Mouse (Mus musculus): ENCODE results near the gene Aff2. TPM values are rescaled to one million over a fixed set of nuclear protein-coding genes. Genes with fewer than 3 reads are reported as not detected.

The Aff2 gene
- polyA plus RNA-seq, 1 experiment: 0.11 TPM

DNA sequence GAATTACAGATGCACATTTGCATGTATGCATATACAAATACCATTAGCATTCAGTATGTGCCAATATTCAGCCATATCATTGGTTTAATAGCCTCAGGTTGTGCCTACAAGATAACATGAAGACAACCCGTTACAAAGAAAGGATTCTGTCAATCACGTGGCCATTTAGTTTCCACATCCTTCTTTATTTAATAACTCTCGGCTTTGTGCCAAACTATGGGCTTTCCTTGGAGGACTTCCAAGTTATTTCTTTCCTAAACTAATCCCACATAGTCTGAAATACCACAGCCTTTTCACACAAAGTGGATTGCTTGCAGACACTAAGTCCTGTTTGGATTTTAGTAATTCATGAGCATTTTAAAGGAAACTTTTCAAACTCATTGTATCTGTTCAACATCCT lies 142.0 kb downstream of the Aff2 start:
- H3K27me3 ChIP-seq (ENCODE audit: control insufficient read depth, insufficient read depth, low read length): no peaks in the 10 kb centered on the region
- H3K36me3 ChIP-seq (ENCODE audit: control insufficient read depth, insufficient read depth, low read length): no peaks in the 10 kb centered on the region
- TF ChIP-seq CTCF (IDR thresholded peaks at IDR 0.05; ENCODE audit: borderline replicate concordance, control insufficient read depth, extremely low read depth, insufficient read depth, low read length, poor library complexity) (no peak), POLR2A (IDR thresholded peaks at IDR 0.05; ENCODE audit: control insufficient read depth, extremely low read depth, insufficient read depth, low read length, poor library complexity) (no peak)
- no peak overlapping the region for H3K27ac ChIP-seq (ENCODE audit: control insufficient read depth, insufficient read depth, low read length)
- no peak overlapping the region for H3K4me3 ChIP-seq (ENCODE audit: control insufficient read depth, insufficient read depth, low read length)
- no peaks in the 10 kb centered on the region for H3K4me1 ChIP-seq (replicated peaks; ENCODE audit: control insufficient read depth, insufficient read depth, low read length)
- DNase-seq: no peak
- WGBS: 77% methylated on average over 3 of the region's 3 CpGs

DNA sequence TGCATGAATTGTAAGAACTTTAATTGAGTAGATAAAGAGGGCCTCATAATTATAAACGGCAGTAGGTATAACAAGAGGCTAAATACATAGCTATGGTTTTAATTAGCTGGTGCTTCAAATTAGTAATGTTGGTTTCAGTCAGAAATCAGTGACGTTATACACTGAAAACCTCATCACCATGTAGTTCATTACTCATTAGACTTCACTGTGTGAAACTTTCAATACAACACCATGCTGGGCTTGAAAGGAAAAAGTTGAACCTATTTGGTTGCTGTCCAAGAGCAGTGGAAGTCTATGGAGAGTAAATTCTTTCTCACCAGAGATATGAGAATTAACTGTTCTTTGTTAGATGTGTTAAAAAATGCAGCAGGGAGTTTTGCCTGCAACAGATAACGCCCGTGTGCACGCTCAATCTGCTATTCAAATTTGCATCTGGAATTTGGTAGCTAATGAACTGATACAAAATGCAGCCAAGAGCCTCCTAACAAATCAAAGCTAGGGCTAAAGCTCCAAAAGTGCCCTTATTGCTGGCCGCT lies 158.0 kb downstream of the Aff2 start:
- TF ChIP-seq CTCF (IDR thresholded peaks at IDR 0.05; ENCODE audit: borderline replicate concordance, control insufficient read depth, extremely low read depth, insufficient read depth, low read length, poor library complexity): no peak
- no peak for TF ChIP-seq POLR2A (IDR thresholded peaks at IDR 0.05; ENCODE audit: control insufficient read depth, extremely low read depth, insufficient read depth, low read length, poor library complexity)
- DNase-seq: no peak
- Histone ChIP-seq H3K4me1 (replicated peaks; ENCODE audit: control insufficient read depth, insufficient read depth, low read length) (no peaks in the 10 kb centered on the region), H3K27me3 (ENCODE audit: control insufficient read depth, insufficient read depth, low read length) (no peaks in the 10 kb centered on the region), H3K4me3 (ENCODE audit: control insufficient read depth, insufficient read depth, low read length) (no peak overlapping the region), H3K27ac (ENCODE audit: control insufficient read depth, insufficient read depth, low read length) (no peak overlapping the region), H3K36me3 (ENCODE audit: control insufficient read depth, insufficient read depth, low read length) (no peaks in the 10 kb centered on the region)
- WGBS: 92% methylated on average over 6 of the region's 6 CpGs

DNA sequence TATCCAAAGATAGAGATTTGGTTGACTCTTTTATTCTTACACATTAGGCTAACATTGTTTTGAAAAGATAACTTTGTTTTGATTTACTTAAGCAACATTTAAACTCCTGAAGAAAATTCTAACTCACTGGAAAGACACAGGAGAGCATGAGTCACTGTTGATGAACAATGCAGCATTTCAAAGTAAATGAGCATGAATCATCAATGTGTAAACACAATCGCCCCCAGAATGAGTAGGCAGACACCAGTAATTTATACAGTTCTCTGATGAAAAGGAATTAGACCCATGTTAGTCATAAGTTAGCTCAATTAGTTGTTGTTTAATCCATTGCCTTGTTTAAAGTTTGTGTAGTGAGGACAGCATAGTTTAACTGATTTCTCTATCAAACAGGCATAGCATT lies 180.7 kb downstream of the Aff2 start:
- 35% methylated on average over 1 of the region's 1 CpGs for WGBS
- DNase-seq: no peak
- Histone ChIP-seq H3K4me3 (ENCODE audit: control insufficient read depth, insufficient read depth, low read length) (no peak overlapping the region), H3K36me3 (ENCODE audit: control insufficient read depth, insufficient read depth, low read length) (no peaks in the 10 kb centered on the region), H3K27me3 (ENCODE audit: control insufficient read depth, insufficient read depth, low read length) (no peaks in the 10 kb centered on the region), H3K4me1 (replicated peaks; ENCODE audit: control insufficient read depth, insufficient read depth, low read length) (no peaks in the 10 kb centered on the region), H3K27ac (ENCODE audit: control insufficient read depth, insufficient read depth, low read length) (no peak overlapping the region)
- no peak for TF ChIP-seq POLR2A (IDR thresholded peaks at IDR 0.05; ENCODE audit: control insufficient read depth, extremely low read depth, insufficient read depth, low read length, poor library complexity)
- no peak for TF ChIP-seq CTCF (IDR thresholded peaks at IDR 0.05; ENCODE audit: borderline replicate concordance, control insufficient read depth, extremely low read depth, insufficient read depth, low read length, poor library complexity)

DNA sequence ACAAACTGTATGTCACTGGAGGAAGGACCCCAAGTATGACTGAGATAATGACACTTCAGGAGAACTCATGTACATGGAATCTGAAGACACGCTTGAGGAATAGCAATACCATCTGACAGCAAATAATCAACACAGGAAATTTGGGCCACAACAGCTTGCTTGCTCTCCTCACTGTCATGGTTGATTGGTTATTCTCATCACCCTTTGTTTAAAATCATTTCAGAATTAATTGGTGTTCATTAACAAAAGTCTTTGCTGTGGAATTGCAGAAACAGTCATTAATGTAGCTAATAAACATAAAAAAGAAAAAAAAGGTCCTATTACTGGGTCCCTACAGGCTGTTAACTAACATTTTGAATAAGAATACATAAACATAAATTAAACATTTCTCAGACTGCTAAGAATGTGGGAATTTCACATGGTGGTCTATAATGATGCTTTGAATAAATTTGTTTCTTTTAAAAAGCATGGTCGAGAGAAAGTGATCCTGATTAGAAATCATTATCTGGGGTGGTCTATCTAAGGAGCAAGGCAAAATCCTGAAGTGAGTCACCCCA lies 219.9 kb downstream of the Aff2 start:
- no peak for DNase-seq
- no peaks in the 10 kb centered on the region for H3K36me3 ChIP-seq (ENCODE audit: control insufficient read depth, insufficient read depth, low read length)
- no peak overlapping the region for H3K4me3 ChIP-seq (ENCODE audit: control insufficient read depth, insufficient read depth, low read length)
- no peaks in the 10 kb centered on the region for H3K4me1 ChIP-seq (replicated peaks; ENCODE audit: control insufficient read depth, insufficient read depth, low read length)
- H3K27me3 ChIP-seq (ENCODE audit: control insufficient read depth, insufficient read depth, low read length): no peaks in the 10 kb centered on the region
- TF ChIP-seq POLR2A (IDR thresholded peaks at IDR 0.05; ENCODE audit: control insufficient read depth, extremely low read depth, insufficient read depth, low read length, poor library complexity): no peak
- TF ChIP-seq CTCF (IDR thresholded peaks at IDR 0.05; ENCODE audit: borderline replicate concordance, control insufficient read depth, extremely low read depth, insufficient read depth, low read length, poor library complexity): no peak
- no peak overlapping the region for H3K27ac ChIP-seq (ENCODE audit: control insufficient read depth, insufficient read depth, low read length)
- WGBS: 98% methylated on average over 2 of the region's 2 CpGs

DNA sequence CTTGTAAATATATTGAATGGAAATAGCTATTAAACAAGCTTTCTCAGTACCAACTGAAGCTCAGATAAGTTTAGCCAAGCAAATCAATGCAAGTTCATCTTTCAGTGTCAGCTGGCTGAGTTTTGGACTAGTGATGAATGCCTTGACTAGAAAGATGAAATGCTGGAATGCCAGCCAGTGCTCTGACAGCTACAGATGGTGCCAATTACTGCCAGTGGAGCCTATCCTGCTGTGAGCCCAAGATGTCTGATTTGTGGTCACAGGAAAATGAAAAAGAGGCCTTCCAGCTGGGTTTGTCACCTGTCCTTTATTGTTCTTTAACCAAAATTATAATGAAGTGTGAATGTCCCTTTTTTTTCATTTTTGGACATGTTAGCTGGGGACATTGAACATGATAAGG lies 248.7 kb downstream of the Aff2 start:
- TF ChIP-seq POLR2A (IDR thresholded peaks at IDR 0.05; ENCODE audit: control insufficient read depth, extremely low read depth, insufficient read depth, low read length, poor library complexity): no peak
- no peak for DNase-seq
- Histone ChIP-seq H3K27ac (ENCODE audit: control insufficient read depth, insufficient read depth, low read length) (no peak overlapping the region), H3K4me1 (replicated peaks; ENCODE audit: control insufficient read depth, insufficient read depth, low read length) (no peaks in the 10 kb centered on the region), H3K4me3 (ENCODE audit: control insufficient read depth, insufficient read depth, low read length) (no peak overlapping the region), H3K36me3 (ENCODE audit: control insufficient read depth, insufficient read depth, low read length) (no peaks in the 10 kb centered on the region), H3K27me3 (ENCODE audit: control insufficient read depth, insufficient read depth, low read length) (no peaks in the 10 kb centered on the region)

DNA sequence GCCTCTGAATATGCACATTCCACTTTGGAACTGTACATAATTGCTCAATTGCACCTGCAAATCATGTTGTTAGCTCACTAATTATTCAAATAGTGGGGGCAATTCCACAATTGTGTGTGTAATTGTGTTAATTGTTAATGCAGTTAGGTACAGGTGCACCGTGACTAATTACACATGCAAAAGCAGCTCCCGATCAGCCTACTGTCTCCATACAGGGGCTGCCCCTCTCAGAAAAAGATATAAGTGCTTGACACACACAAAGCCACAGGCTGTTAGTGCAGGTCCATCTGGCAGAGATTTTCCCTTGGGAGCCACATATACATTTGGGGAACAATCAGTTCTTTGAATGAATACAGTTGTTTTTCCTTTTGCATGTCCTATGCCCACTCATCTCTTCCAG lies 302.9 kb downstream of the Aff2 start:
- TF ChIP-seq CTCF (IDR thresholded peaks at IDR 0.05; ENCODE audit: borderline replicate concordance, control insufficient read depth, extremely low read depth, insufficient read depth, low read length, poor library complexity): no peak
- no peak for TF ChIP-seq POLR2A (IDR thresholded peaks at IDR 0.05; ENCODE audit: control insufficient read depth, extremely low read depth, insufficient read depth, low read length, poor library complexity)
- no peak for DNase-seq
- Histone ChIP-seq H3K27ac (ENCODE audit: control insufficient read depth, insufficient read depth, low read length) (no peak overlapping the region), H3K36me3 (ENCODE audit: control insufficient read depth, insufficient read depth, low read length) (no peaks in the 10 kb centered on the region), H3K4me1 (replicated peaks; ENCODE audit: control insufficient read depth, insufficient read depth, low read length) (no peaks in the 10 kb centered on the region), H3K27me3 (ENCODE audit: control insufficient read depth, insufficient read depth, low read length) (no peaks in the 10 kb centered on the region), H3K4me3 (ENCODE audit: control insufficient read depth, insufficient read depth, low read length) (no peak overlapping the region)
- WGBS: 92% methylated on average over 2 of the region's 2 CpGs

DNA sequence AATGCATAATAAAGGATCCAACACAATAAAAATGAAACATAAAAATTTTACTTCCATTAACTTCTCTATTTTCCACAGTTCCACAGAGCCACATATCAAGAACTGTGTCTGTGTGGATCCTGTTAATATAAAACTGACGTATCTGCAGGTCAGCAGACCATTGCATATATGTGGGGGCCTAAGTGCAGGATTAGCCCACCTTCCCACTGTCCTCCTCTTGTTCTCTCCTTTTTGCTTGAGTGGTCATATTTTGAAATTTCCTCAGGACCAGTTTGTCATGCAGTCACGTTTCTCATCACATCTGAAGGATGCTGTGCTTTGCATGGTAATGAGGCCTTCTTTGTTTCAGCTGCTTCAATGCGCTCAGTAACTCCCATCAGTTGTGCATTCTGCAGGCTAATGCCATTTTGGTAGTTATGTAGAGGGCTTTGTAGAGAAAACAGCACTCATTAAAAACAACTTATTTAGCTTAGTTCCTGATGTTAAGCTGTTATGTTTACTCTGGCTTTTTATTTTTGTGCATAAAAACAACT lies 306.1 kb downstream of the Aff2 start:
- no peak for TF ChIP-seq CTCF (IDR thresholded peaks at IDR 0.05; ENCODE audit: borderline replicate concordance, control insufficient read depth, extremely low read depth, insufficient read depth, low read length, poor library complexity)
- TF ChIP-seq POLR2A (IDR thresholded peaks at IDR 0.05; ENCODE audit: control insufficient read depth, extremely low read depth, insufficient read depth, low read length, poor library complexity): no peak
- DNase-seq: no peak
- WGBS: 83% methylated on average over 3 of the region's 3 CpGs
- no peak overlapping the region for H3K27ac ChIP-seq (ENCODE audit: control insufficient read depth, insufficient read depth, low read length)
- H3K36me3 ChIP-seq (ENCODE audit: control insufficient read depth, insufficient read depth, low read length): no peaks in the 10 kb centered on the region
- no peak overlapping the region for H3K4me3 ChIP-seq (ENCODE audit: control insufficient read depth, insufficient read depth, low read length)
- H3K4me1 ChIP-seq (replicated peaks; ENCODE audit: control insufficient read depth, insufficient read depth, low read length): no peaks in the 10 kb centered on the region
- H3K27me3 ChIP-seq (ENCODE audit: control insufficient read depth, insufficient read depth, low read length): no peaks in the 10 kb centered on the region
